Mouse (Mus musculus): ENCODE results near the gene Ttc33.
A peak's percentile ranks its signal among the peaks of the same experiment; 100 is the strongest.

Ttc33 gene

DNA sequence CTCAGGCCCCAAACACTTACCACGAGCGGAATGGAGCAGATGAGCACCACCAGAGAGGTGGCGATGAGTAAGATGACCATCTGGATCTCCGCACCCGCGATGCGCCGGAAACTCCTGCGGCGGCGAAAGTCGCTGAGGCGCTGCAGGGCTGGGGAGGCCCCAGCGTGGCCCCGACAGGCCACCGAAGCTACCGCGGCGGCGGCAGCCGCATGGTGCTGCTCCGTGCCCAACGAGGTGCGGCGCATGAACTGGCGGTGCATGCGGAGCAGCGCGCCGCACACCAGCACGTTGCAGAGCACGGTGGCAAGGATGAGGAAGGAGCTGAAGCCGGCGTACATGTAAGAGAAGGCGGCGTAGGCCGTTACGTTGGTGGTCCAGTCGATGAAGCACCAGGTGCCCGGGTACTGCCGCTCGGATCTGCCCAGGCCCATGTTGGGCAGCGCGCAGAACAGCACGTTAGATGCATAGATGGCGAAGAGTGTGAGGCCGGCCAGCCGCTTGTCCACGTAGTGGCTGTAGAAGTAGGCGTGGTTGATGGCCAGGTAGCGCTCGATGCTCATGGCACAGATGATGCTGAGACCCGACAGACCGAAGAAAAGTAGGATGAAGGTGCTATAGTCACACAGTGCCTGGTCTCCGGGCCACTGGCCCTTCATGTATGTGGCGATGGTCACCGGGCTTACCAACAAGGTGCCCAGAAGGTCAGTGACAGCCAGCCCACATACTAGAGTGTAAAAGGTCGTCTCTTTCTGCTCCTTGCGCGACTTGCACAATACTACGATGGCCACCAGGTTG is 57.1 kb downstream of the Ttc33 start:
- DNase-seq, result no peak

DNA sequence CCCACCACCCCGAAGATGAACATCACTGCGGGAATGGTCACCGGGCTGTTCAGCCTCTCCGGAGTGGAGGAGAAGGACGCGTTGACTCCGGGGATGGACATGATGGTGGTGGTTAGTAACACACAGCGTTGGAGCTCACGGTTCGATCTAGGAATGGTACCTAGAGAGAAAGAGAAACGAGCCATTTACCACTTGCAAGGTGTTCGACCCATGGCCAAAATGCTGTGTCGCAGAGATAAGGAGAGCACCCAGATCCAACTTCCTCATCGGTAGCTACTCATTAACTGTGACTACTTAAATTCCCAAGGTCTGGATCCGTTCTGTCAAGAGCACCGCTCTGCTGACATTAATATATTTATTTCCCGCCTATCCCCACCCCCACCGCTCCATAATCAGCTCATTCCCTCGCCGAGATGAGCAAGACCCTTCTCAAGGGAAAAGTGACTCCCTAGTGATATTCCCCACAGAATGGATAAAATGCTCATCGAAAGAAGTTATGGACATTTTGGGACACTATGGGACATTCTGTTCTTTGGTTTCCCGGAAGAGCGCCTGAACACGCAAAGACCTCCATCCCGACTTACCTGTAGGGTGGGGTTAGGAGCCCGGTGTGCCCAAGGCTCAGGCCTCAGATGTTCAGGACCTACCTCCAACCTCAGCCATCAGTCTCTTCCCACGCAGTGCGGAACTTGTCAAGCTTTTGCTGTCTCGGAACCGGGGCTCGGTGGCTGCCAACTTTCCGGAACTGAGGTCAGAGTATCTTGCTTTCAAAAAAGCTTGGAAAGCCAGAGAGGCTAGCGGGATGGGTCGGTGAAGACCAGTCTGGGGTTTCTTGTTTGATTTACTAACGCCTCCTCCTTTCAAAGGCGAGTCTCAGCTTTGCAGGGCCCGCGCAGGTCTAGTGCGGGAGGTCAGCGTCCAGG is 58.0 kb downstream of the Ttc33 start:
- no peak for DNase-seq

DNA sequence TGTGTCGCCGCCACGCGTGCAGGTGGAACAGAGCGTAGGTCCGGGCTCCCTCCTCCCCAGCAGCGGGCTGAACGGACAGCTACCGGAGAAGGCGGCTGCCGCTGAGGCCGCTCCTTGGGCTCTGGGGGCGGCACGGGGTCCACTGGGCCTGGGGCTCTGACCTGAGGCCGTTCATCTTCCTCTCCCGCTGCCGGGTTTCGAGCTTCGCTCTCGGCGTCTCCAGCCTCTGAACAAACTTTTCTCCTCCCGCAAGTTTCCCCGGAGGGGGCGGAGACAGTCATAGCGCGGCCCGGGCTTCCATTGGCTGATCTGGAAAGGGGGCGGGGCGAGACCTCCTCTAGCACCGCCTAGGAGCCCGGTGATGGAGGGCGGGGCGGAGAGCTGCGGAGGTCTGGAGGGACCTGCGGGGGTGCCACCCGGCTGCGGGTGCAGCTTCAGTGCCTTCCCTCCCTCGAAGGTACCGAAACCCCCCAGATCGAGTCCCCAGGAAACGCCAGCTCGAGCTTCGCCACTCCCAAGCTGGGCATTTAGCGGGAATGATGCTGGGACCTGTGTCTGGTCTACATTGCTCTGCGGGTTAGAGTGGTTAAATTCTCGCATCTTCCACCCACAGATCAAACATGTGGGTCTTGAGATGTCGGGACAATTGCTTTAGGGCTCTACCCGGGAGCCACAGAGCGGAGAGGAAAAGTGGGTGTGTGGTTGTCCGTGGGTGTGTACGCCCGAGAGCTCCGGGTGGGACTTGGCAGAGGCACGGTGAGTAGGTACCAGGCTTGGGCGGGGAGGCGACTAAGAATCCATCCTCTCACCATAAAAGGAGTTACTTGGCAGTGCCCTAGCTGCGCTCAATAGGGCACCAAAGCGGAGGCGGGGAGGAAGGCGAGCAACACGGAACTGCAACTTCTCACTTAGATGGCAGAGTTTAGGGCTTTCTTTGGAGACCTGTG is 58.9 kb downstream of the Ttc33 start, which contains the start of gene Ptger4:
Ptger4 (minus strand) TSS at position 229 of the 947 bp plus-strand sequence.
- peak; percentile 89 for DNase-seq

DNA sequence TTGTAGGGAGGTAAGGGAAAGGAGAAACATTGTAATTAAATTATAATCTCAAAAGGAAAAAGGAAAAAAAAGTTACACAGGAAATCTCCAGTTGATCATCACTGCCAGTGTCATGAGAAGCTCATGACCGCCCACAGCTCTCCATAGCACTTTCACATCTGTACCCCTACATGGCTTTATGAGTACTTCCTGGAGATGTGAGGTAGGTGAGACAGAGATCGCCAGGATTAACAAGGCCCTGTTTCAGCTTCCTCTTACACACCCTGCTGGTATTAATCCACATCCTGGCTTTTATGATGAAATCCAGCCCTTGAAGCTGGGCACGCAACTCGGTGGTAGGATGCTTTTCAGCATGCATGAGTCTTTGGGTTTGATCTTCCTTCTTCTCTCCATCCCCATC is 64.9 kb downstream of the Ttc33 start:
- DNase-seq, result no peak

DNA sequence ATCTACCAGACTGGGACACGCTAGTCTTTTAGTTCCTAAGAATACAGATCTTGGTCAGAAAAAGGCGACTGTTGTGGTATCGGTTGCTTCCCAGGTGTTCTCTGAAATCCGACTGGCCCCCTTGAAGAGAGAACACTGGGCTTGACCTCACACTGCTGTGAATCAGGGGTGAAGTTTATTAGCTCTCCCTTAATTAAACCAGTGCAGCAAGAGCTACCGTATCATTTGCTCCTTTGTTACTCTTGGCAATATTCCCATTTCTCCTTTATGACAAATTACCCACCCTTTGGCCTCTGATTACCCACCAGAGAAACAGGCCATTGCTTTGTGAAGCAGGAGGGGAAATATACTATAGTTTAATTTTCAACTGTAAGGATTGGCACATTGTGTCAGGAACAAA is 74.9 kb downstream of the Ttc33 start:
- DNase-seq, result no peak

DNA sequence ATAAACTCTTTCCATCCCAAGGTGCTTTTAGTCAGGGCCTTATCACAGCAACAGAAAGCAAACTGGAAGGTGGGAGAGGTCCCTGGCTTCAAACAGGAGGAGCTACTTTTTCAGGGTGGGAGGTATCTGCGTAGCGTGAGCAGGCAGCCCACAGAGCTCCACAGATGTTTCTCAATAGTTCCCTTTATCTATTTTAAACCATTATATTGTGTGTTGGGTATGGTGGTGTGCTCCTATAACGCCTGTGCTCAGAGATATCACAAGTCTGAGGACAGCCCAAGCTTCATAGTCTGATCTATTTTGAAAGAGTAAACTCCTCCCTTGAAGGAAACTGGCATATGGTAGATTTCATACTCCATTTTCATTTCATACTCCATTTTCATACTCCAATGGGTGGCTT is 75.7 kb downstream of the Ttc33 start:
- DNase-seq, result no peak

DNA sequence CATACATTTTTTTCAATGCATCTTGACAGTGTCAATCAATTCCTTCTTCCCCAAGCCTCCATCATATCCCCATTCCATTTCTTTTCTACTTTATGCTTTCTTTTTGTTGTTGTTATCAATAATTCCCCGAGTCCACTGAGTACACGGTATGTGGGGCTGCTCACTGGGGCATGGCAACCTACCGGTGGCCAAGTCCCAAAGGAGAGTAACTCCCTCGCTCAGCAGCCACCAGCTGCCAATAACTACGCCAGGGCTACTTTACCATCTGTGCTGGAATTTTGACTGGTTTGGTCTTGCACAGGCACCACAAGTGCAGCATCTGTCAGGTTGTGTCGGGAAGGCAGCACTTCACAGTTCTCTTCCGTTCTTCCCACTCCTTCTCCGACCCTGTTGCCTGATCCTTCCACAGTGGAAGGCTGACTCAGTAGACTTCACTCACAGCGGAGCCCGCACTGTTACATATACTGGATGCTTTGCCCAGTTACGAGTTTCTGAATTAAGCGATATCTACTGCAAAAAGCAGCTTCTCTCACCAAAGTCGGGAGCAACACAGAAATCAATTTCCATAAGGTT is 76.9 kb downstream of the Ttc33 start:
- DNase-seq, result no peak

DNA sequence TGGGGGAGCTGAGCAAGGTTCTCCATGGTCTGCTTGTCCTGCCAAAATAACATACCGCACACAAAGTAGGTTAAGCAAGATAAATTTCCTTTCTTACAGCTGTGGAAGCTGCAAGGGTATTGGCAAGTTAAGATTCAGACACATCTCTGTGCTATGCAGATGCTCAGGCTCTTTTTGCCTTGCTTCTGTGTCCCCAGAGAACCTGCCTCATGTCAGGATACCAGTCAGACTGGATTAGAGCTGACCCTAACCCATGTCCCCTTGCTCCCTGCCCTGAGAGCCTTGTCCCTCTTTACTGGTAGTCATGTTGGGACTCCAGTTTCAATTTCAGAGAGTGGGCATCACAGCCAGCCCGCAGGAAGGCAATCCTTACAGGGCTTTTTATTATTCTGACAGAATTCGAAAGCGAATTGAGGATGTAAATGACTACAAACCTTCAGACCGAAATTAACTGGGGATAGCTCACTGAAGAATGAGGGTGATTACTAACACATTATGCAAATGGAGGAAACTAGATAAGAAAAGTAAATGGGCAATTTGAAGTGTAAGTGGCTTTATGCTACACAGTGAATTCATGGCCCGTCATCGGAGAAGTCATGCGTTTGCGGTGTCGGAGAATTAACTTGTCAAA is 77.7 kb downstream of the Ttc33 start:
- no peak for DNase-seq

DNA sequence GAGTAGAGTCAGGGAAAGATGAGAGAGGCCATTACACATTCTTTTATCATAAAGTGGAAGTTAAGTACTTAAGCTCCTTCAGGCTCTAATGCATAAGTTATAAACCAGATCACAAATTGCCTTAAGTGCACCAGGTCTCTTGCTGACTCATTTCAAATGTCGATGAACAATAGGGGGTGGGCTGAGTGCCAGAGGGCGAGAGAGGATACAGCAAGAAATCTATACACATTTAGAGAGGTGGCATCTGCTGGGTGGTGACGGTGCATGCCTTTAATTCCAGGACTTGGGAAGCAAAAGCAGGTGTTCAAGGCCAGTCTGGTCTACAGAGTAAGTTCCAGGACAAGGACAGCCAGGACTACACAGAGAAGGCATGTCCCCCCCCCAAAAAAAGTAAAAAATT is 80.8 kb downstream of the Ttc33 start:
- DNase-seq, result no peak

Measured in kidney, adult 18-20 months (tissue).